Mouse (Mus musculus) limb, embryonic 12.5 days (tissue): ENCODE measurements around the gene Bbx. TPM values are rescaled to one million over a fixed set of nuclear protein-coding genes. Genes with fewer than 3 reads are reported as not detected.

ENCODE experiments used
- ATAC-seq: fragments of 200-750 bp; cut with Nextera tagmentation; 2 replicates; pipeline ENCODE4 v1.8.0; 2017; ENCODE audit warnings: low read depth, moderate TSS enrichment; ENCODE audit not compliant: insufficient number of reproducible peaks, insufficient read depth, low FRiP score, low TSS enrichment
- H3K27ac ChIP-seq: fragments of 300-500 bp; sonication (generic); 2 replicates; pipeline ENCODE4 v1.5.1; 2016; ENCODE audit warnings: mild to moderate bottlenecking, moderate library complexity
- H3K27me3 ChIP-seq: fragments of 300-500 bp; sonication (generic); 2 replicates; pipeline ENCODE4 v1.6.1; 2016; ENCODE audit warnings: mild to moderate bottlenecking, moderate library complexity
- H3K36me3 ChIP-seq: fragments of 300-500 bp; sonication (generic); 2 replicates; pipeline ENCODE4 v1.6.1; 2016; ENCODE audit warnings: mild to moderate bottlenecking, moderate library complexity
- H3K4me1 ChIP-seq: fragments of 300-500 bp; sonication (generic); replicated peaks from 2 replicates; pipeline ENCODE4 v1.6.1; 2016
- H3K4me2 ChIP-seq: fragments of 300-500 bp; sonication (generic); 2 replicates; pipeline ENCODE4 v1.6.1; 2016; ENCODE audit warnings: mild to moderate bottlenecking, moderate library complexity
- H3K4me3 ChIP-seq: fragments of 300-500 bp; sonication (generic); replicated peaks from 2 replicates; pipeline ENCODE4 v1.5.1; 2016; ENCODE audit warnings: mild to moderate bottlenecking
- H3K9ac ChIP-seq: fragments of 300-500 bp; sonication (generic); replicated peaks from 2 replicates; pipeline ENCODE4 v1.6.1; 2016; ENCODE audit warnings: mild to moderate bottlenecking, moderate library complexity
- H3K9me3 ChIP-seq: fragments of 300-500 bp; sonication (generic); 2 replicates; pipeline ENCODE4 v1.6.1; 2016; ENCODE audit warnings: mild to moderate bottlenecking, moderate library complexity
- WGBS: fragments of 180-500 bp; shearing (Covaris S2); methylation state at CpG from one replicate; pipeline ENCODE4 v1.1.7; 2016; 5-methylcytosine and 5-hydroxymethylcytosine counted together
- polyA plus RNA-seq: library from polyadenylated mRNA; unstranded; fragments of >200 nt; fragmentation: Nextera tagmentation; extraction: Ambion mirVana; gene quantifications from 2 replicates; pipeline ENCODE4 v1.2.1, GENCODE M21; 2016

The Bbx gene
- polyA plus RNA-seq, 1 experiment from 2014 or later = 46.6 TPM

- 92% methylated on average over 11 of the region's 11 CpGs for WGBS
Measured at GRCm38 (mm10) chr16:50160418-50161271, 271.5 kb downstream of the Bbx start.

GRCm38 (mm10) chr16:50158546-50158945, 273.6 kb downstream of the Bbx start:
- ATAC-seq = no peak
- Histone ChIP-seq H3K9me3 (0 out of 2 replicates have a peak, but pooled peaks cover 4% of the 10 kb centered on the region), H3K4me2 (no peak overlapping the region), H3K36me3 (no peaks in the 10 kb centered on the region), H3K27ac (no peak overlapping the region), H3K9ac (no peak overlapping the region), H3K4me3 (no peak overlapping the region), H3K4me1 (no peaks in the 10 kb centered on the region; the same call in 1 of the 2 replicates), H3K27me3 (no peaks in the 10 kb centered on the region)
- WGBS = 83% methylated on average over 5 of the region's 5 CpGs

More at GRCm38 (mm10) chr16:50160418-50161271, 271.5 kb downstream of the Bbx start:
- Histone ChIP-seq H3K27ac (no peak overlapping the region), H3K9ac (no peak overlapping the region), H3K9me3 (no peaks in the 10 kb centered on the region), H3K4me3 (no peak overlapping the region), H3K4me2 (no peak overlapping the region), H3K4me1 (no peaks in the 10 kb centered on the region; the same call in 1 of the 2 replicates), H3K36me3 (no peaks in the 10 kb centered on the region), H3K27me3 (no peaks in the 10 kb centered on the region)
- peak; percentile 68 for ATAC-seq

- H3K4me3 ChIP-seq = no peak overlapping the region
- H3K27me3 ChIP-seq = no peaks in the 10 kb centered on the region
- H3K27ac ChIP-seq = no peak overlapping the region
- no peak for ATAC-seq
- no peaks in the 10 kb centered on the region for H3K36me3 ChIP-seq
- H3K9ac ChIP-seq = no peak overlapping the region
- H3K4me1 ChIP-seq = peaks cover 4% of the 10 kb centered on the region; the same call in 1 of the 2 replicates
- peaks cover 8% of the 10 kb centered on the region; the same call in 1 of the 2 replicates for H3K9me3 ChIP-seq
- WGBS = 84% methylated on average over 4 of the region's 4 CpGs
- H3K4me2 ChIP-seq = no peak overlapping the region
Measured at GRCm38 (mm10) chr16:50149606-50150005, 282.6 kb downstream of the Bbx start.

GRCm38 (mm10) chr16:50147900-50148299, 284.3 kb downstream of the Bbx start:
- H3K9me3 ChIP-seq = peaks cover 8% of the 10 kb centered on the region; the same call in 1 of the 2 replicates
- no peak overlapping the region for H3K4me2 ChIP-seq
- no peak overlapping the region for H3K4me3 ChIP-seq
- peaks cover 4% of the 10 kb centered on the region; the same call in 1 of the 2 replicates for H3K4me1 ChIP-seq
- 61% methylated on average over 2 of the region's 2 CpGs for WGBS
- no peaks in the 10 kb centered on the region for H3K27me3 ChIP-seq
- no peak overlapping the region for H3K9ac ChIP-seq
- no peaks in the 10 kb centered on the region for H3K36me3 ChIP-seq
- no peak overlapping the region for H3K27ac ChIP-seq
- ATAC-seq = no peak

Other genes with a start within 250 kb of the Bbx start
- gene Ccdc54, start 158.8 kb upstream of the Bbx start, polyA plus RNA-seq = not detected in 2 replicates